Mouse (Mus musculus): Measurements from ENCODE around the gene Aspa.

DNA sequence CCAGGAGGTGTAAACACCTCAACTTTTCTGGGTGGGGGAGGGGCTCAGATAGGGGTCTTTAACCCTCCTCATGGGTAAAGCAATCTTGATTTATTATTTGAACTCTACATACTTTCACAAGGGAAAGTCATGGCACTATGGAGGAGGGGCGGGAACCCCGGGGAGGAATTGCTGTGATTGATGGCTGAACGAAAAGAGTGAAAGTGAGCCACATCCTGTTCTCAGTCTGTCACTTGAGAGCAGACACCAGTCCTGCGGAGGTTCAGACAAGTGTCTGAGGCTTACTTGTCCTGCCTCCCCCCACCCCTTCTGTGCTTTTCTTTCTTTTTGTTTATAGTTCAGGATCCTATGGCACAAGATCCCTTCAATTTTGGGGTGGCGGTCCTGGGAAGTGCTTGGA is 48.7 kb downstream of the Aspa start:
- no peak for TF ChIP-seq CTCF (IDR thresholded peaks at IDR 0.05; ENCODE audit: low read depth)
- no peak for TF ChIP-seq EP300 (IDR thresholded peaks at IDR 0.05; ENCODE audit: low read depth)

Measured in liver, postnatal 0 days (tissue).